Mouse (Mus musculus) adrenal gland, adult 18-20 months (tissue): ENCODE data around the gene Dysf. TPM values are rescaled to one million over a fixed set of nuclear protein-coding genes. Genes with fewer than 3 reads are reported as not detected.
A peak's percentile ranks its signal among the peaks of the same experiment; 100 is the strongest.
"Not testable (repeated sequence)": the region's sequence is repeated elsewhere in the genome, so short reads cannot be mapped to it uniquely, and the experiment has no call there.

Source experiments
- DNase-seq, 2 experiments: peaks; one replicate each; pipeline ENCODE4 v3.0.0; 2021 to 2022; ENCODE audit warnings: low spot score in 2 of 2
- long read RNA-seq, 2 experiments: library from polyadenylated mRNA; stranded (forward); transcript quantifications; one replicate each; pipeline ENCODE4 v2.0.0; 2021
- total RNA-seq, 2 experiments: library from RNA; stranded (reverse); gene quantifications; 1 replicate in 1 of 2; 2 replicates in 1 of 2; pipeline ENCODE4 v1.2.3; 2021

Dysf gene
- 10 to 100 TPM; 42.0 to 53.0 TPM for total RNA-seq
- long read RNA-seq, experiment 1, full-length matches to known transcripts, result 2 of 18 reads
- long read RNA-seq, experiment 1, partial matches to known transcripts, result 3 of 18 reads
- long read RNA-seq, experiment 1, other reads (novel, unspliced or antisense), result 13 of 18 reads
- long read RNA-seq, experiment 2, full-length matches to known transcripts, result 1 of 115 reads
- long read RNA-seq, experiment 2, partial matches to known transcripts, result 28 of 115 reads
- long read RNA-seq, experiment 2, other reads (novel, unspliced or antisense), result 86 of 115 reads

GRCm38 (mm10) chr6:84008363-84009171, at the start of gene Dysf:
Dysf (plus strand) TSS chr6:84008590.
- DNase-seq, result peak in 1 of 2 experiments; percentile 39

- DNase-seq, result no peak
Observed at GRCm38 (mm10) chr6:83987642-83988041, 20.7 kb upstream of the Dysf start.

GRCm38 (mm10) chr6:84002716-84003115, 5.7 kb upstream of the Dysf start:
- no peak for DNase-seq

- DNase-seq, result no peak
Observed at GRCm38 (mm10) chr6:84004295-84004694, 4.1 kb upstream of the Dysf start.

GRCm38 (mm10) chr6:84009172-84009872, 932 bp downstream of the Dysf start:
- DNase-seq, result no peak

GRCm38 (mm10) chr6:84009915-84010302, 1.5 kb downstream of the Dysf start:
- no peak for DNase-seq

GRCm38 (mm10) chr6:84010303-84011225, 2.2 kb downstream of the Dysf start:
- peak in 1 of 2 experiments; percentile 28 for DNase-seq

GRCm38 (mm10) chr6:84014961-84015683, 6.7 kb downstream of the Dysf start:
- DNase-seq, result peak; percentile 39 to 43

GRCm38 (mm10) chr6:84016851-84017250, 8.5 kb downstream of the Dysf start:
- no peak for DNase-seq

- no peak for DNase-seq
Observed at GRCm38 (mm10) chr6:84017392-84017791, 9.0 kb downstream of the Dysf start.

GRCm38 (mm10) chr6:84018906-84019550, 10.6 kb downstream of the Dysf start:
- peak; percentile 62 to 70 for DNase-seq

GRCm38 (mm10) chr6:84020002-84020401, 11.6 kb downstream of the Dysf start:
- no peak for DNase-seq

- no peak for DNase-seq
Observed at GRCm38 (mm10) chr6:84021990-84022389, 13.6 kb downstream of the Dysf start.

GRCm38 (mm10) chr6:84025636-84026035, 17.2 kb downstream of the Dysf start:
- DNase-seq, result no peak

- DNase-seq, result no peak
Observed at GRCm38 (mm10) chr6:84028791-84029190, 20.4 kb downstream of the Dysf start.

GRCm38 (mm10) chr6:84029775-84030174, 21.4 kb downstream of the Dysf start:
- DNase-seq, result no peak

- DNase-seq, result not testable (repeated sequence)
Observed at GRCm38 (mm10) chr6:84032516-84032915, 24.1 kb downstream of the Dysf start.

- no peak for DNase-seq
Observed at GRCm38 (mm10) chr6:84043251-84043940, 35.0 kb downstream of the Dysf start.

- no peak for DNase-seq
Observed at GRCm38 (mm10) chr6:84044679-84045078, 36.3 kb downstream of the Dysf start.
